Mouse (Mus musculus): Measurements from ENCODE around the gene Setd5.

Setd5 gene

GRCm38 (mm10) chr6:113054552-113055107 lies 22.5 kb upstream of the Setd5 start:
- no peak for DNase-seq (ENCODE audit: low spot score)

GRCm38 (mm10) chr6:113060892-113061563 lies 16.1 kb upstream of the Setd5 start:
- no peak for DNase-seq (ENCODE audit: low spot score)

DNA sequence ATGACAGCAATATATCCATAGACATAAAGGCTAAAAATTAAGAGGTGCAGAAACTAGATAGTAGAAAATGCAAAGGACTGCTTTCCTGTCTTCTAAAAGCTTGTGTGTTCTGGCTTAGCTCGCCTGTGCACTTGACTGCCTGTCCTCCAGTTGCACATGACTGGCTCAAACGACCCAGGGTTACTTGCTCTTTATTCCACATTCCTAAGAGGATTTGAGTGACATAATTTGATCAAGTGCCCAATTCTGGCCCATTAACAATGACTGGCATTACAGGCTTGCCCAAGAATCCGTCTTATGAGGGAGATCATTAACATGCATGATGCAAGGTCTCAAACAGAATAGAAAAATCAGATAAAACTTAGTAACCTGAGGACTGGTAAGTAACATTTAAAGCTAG lies 14.9 kb upstream of the Setd5 start:
- no peak for DNase-seq (ENCODE audit: low spot score)

- DNase-seq (ENCODE audit: low spot score) = no peak
Observed at GRCm38 (mm10) chr6:113063363-113063762, 13.8 kb upstream of the Setd5 start.

GRCm38 (mm10) chr6:113065186-113065585 lies 12.0 kb upstream of the Setd5 start:
- no peak for DNase-seq (ENCODE audit: low spot score)

- no peak for DNase-seq (ENCODE audit: low spot score)
Observed at GRCm38 (mm10) chr6:113069154-113069553, 8.0 kb upstream of the Setd5 start.

- DNase-seq (ENCODE audit: low spot score) = peak; percentile 38
Observed at GRCm38 (mm10) chr6:113075261-113075660, 1.9 kb upstream of the Setd5 start.

GRCm38 (mm10) chr6:113076012-113076685 lies 1.0 kb upstream of the Setd5 start:
- DNase-seq (ENCODE audit: low spot score) = peak; percentile 93

- no peak for DNase-seq (ENCODE audit: low spot score)
Observed at GRCm38 (mm10) chr6:113077569-113078030, 435 bp downstream of the Setd5 start.

DNA sequence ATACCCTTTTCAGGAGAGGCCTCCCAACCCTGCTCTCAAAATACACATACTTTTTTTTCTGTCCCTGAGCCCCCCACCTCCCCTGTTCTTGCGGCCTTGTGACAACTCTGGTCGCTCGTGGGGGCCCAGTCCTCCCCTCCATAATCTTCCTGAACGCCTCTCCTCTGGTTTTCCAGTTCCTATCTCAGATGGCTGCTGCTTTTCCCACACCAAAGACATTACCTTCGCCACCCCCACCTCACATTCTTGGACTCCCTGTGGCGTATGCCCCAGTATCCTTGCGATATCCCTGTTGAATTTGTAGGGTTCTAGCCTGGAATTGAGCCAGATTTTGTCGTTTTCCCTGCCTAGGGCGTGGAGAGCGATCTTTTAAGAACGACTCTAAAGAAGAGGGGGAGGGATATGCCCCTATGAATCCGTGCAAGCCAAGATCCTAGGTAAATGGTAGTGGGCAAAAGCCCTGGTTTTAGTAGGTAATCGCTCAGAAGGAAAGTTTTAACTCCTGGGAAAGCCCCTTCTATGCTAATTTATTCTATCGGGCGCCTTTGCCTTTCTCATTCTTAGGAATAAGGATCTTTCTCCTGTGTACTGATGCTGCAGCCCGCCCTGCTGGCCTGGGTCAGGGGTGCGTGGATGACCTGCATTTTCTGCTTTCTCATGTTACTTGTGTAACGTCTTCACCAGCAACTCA lies 1.0 kb downstream of the Setd5 start:
- peak; percentile 46 for DNase-seq (ENCODE audit: low spot score)

- peak; percentile 22 for DNase-seq (ENCODE audit: low spot score)
Observed at GRCm38 (mm10) chr6:113079492-113079891, 2.3 kb downstream of the Setd5 start.

DNA sequence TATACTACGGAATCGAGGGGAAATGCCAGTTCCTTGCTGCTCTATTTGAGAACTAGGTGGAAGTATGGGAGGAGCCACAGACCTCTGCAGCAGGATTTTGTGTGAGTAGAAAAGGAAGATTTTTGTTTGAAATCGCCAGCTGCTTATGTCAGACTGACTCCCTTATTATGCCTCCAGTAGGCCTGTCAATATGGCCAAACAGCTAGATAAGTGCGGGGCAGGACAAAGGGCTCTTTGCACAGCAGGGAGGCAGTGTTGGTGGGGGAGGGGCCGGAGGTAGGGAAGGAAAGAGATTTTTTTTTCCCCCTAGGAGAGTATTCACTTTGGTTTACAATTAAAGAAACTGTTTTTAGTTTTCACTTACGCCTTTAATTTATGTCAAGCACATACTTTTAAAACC lies 5.1 kb downstream of the Setd5 start:
- no peak for DNase-seq (ENCODE audit: low spot score)

- no peak for DNase-seq (ENCODE audit: low spot score)
Observed at GRCm38 (mm10) chr6:113084590-113084989, 7.4 kb downstream of the Setd5 start.

DNA sequence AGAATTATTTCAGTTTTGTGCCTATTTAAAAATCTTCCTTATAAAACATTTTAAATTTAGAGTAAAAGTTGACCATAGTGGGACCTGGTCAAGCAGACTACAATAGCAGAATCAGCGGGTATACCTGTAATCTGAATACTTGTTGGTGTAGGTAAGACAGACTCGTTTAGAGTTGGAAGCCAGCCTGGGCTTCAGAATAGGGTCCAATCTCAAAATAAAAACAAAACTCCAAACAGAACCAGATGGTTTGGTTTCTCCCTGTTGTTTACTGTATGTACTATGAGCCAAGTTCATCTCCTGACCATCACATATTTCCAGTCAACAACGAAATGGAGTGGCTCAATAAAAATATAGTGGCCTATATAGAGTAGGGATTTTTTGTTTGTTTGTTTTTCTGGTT lies 16.0 kb downstream of the Setd5 start:
- no peak for DNase-seq (ENCODE audit: low spot score)

- no peak for DNase-seq (ENCODE audit: low spot score)
Observed at GRCm38 (mm10) chr6:113095547-113095946, 18.4 kb downstream of the Setd5 start.

GRCm38 (mm10) chr6:113097662-113098061 lies 20.5 kb downstream of the Setd5 start:
- no peak for DNase-seq (ENCODE audit: low spot score)

GRCm38 (mm10) chr6:113099640-113100289 lies 22.6 kb downstream of the Setd5 start:
- DNase-seq (ENCODE audit: low spot score) = no peak

DNA sequence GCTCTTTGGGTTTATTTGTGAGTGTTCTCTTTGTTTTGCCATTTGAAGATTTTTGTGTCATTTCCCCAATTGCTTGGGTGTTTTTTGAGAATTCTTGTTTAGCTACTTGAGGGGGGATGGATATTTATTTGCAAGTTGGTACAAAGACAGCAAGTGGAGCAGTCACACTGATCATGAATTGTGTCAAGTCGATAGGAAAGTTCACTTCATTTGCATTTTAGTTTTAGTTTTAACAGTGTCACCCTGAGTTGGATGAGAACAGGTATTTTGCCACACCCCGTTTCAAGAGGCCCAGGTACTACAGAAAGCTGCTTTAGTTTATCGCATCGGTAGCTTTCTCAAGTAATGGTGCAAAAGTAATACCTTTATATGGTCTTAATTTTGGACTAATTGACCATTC lies 25.4 kb downstream of the Setd5 start:
- no peak for DNase-seq (ENCODE audit: low spot score)

- DNase-seq (ENCODE audit: low spot score) = peak; percentile 59
Observed at GRCm38 (mm10) chr6:113103765-113104164, 26.6 kb downstream of the Setd5 start.

GRCm38 (mm10) chr6:113109378-113109777 lies 32.2 kb downstream of the Setd5 start:
- no peak for DNase-seq (ENCODE audit: low spot score)

DNA sequence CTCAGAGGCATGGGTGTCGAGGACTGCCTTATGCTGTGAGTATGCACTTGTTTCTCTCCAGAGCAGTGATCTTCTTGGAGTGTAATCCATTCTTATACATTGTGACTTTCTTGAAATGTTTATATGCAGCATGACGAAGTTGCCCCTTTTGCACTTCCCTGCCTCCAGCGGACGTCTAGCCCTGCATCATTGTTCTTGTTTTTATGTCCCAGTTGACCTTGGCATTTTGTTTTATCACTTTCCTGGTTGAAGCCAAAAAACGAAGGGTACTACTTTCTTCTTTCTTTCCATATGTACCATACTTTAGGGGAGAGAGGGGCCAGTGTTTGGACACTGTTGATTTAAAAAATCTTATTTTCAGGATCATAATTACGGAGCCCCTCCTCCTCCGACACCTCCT lies 32.8 kb downstream of the Setd5 start:
- DNase-seq (ENCODE audit: low spot score) = no peak

- no peak for DNase-seq (ENCODE audit: low spot score)
Observed at GRCm38 (mm10) chr6:113120806-113121205, 43.6 kb downstream of the Setd5 start.

All from c-Kit-positive CD71-positive TER-119-positive erythroid progenitor cells, embryonic 14.5 days (primary cell).